In the genomic region with DNA sequence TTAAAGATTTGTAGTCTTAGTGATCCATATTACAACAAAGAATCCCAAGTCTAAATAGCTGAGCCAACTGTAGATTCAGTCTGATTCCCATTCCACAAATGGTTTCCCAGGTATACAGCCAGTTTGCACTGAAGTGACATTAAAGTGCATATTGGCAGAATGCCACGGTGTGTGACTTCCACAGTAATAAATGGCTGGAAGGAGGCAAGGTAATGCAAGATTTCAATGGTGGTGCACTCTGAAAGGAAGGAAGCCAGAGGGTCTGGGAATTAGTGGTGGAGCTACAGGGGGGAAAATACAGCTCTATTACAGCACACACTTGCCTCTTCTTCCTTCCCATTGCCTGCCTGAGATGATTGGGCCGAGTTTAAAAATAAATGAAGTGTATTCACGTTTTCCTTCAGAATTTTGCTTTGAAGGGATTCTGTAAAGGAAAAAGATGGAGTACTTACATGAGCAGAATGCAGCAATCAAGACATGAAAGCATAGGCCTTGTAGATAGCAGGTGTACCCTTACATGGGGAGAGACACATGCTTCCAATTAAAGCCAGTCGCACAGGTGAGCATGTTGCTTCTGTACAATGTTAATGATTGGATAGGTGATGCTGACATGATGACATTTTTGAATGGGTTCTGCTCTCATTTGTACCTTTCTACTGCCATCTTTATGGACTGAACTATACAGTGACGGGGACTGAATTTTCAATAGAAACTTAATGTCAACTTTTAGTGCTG, we compare ENCODE assay signal across 16 mouse cellular contexts.
DNase-seq lines count a peak whose midpoint lies in the region; ATAC-seq and TF ChIP-seq lines count a peak whose summit lies in the region.
"Had no signal": no experiment of that assay in that cellular context is flagged by ENCODE, and none has a peak within 500 bp of the region (broad histone marks: within the 10 kb centered on the region; RNA-seq: fewer than 3 reads in every experiment).

No protein-coding gene starts in this region.

- no peaks in the 10 kb centered on the region for H3K9me3 ChIP-seq in forebrain, embryonic 14.5 days (replicated peaks; ENCODE audit: control insufficient read depth, low read length)
- no peaks in the 10 kb centered on the region for H3K9me3 ChIP-seq in forebrain, embryonic 15.5 days
- no peaks in the 10 kb centered on the region for H3K9me3 ChIP-seq in hindbrain, embryonic 16.5 days (ENCODE audit: control insufficient read depth, low read length)
- H3K9me3 ChIP-seq in hindbrain, embryonic 14.5 days (ENCODE audit: control insufficient read depth, low read length): no peaks in the 10 kb centered on the region
- no peaks in the 10 kb centered on the region for H3K9me3 ChIP-seq in lung, embryonic 16.5 days (ENCODE audit: control insufficient read depth, low read length)
- no peaks in the 10 kb centered on the region for H3K9me3 ChIP-seq in midbrain, postnatal 0 days (ENCODE audit: low read length)
- H3K9me3 ChIP-seq: embryonic facial prominence, embryonic 15.5 days; forebrain, embryonic 12.5 days; liver, embryonic 15.5 days had no signal

- no peak for ATAC-seq in forebrain, embryonic 14.5 days
- no peak for ATAC-seq in forebrain, embryonic 15.5 days (replicated peaks)
- 0 out of 2 replicates have a peak, but pooled peaks have one; percentile 38 for ATAC-seq in hindbrain, embryonic 16.5 days
- no peak for ATAC-seq in hindbrain, embryonic 14.5 days (ENCODE audit: low FRiP score)
- peak; percentile 45; the same call in 1 of the 2 replicates for ATAC-seq in lung, embryonic 16.5 days (ENCODE audit: low read depth)
- no peak for ATAC-seq in midbrain, postnatal 0 days (ENCODE audit: low FRiP score)

- no peaks in the 10 kb centered on the region for H3K36me3 ChIP-seq in forebrain, embryonic 14.5 days (ENCODE audit: control insufficient read depth, insufficient read depth, low read length)
- H3K36me3 ChIP-seq in forebrain, embryonic 15.5 days: no peaks in the 10 kb centered on the region
- H3K36me3 ChIP-seq in hindbrain, embryonic 16.5 days (ENCODE audit: control insufficient read depth, insufficient read depth, low read length): no peaks in the 10 kb centered on the region
- H3K36me3 ChIP-seq in hindbrain, embryonic 14.5 days (replicated peaks; ENCODE audit: control insufficient read depth, insufficient read depth): no peaks in the 10 kb centered on the region
- no peaks in the 10 kb centered on the region for H3K36me3 ChIP-seq in lung, embryonic 16.5 days (ENCODE audit: control insufficient read depth, insufficient read depth, low read length)
- no peaks in the 10 kb centered on the region for H3K36me3 ChIP-seq in midbrain, postnatal 0 days (ENCODE audit: insufficient read depth, low read length)
- H3K36me3 ChIP-seq: embryonic facial prominence, embryonic 15.5 days; forebrain, embryonic 12.5 days; liver, embryonic 15.5 days had no signal

- TF ChIP-seq CTCF in midbrain, postnatal 0 days (IDR thresholded peaks at IDR 0.05): no peak

- WGBS in forebrain, embryonic 14.5 days: 82% methylated on average over 5 of the region's 5 CpGs
- 83% methylated on average over 5 of the region's 5 CpGs for whole genome bisulfite sequencing in forebrain, embryonic 15.5 days
- WGBS in hindbrain, embryonic 16.5 days: 82% methylated on average over 5 of the region's 5 CpGs
- WGBS in hindbrain, embryonic 14.5 days: 79% methylated on average over 5 of the region's 5 CpGs
- WGBS in lung, embryonic 16.5 days: 49% methylated on average over 5 of the region's 5 CpGs
- 67% methylated on average over 5 of the region's 5 CpGs for WGBS in midbrain, postnatal 0 days

- H3K4me2 ChIP-seq in forebrain, embryonic 14.5 days (ENCODE audit: low read length): no peak overlapping the region
- H3K4me2 ChIP-seq in forebrain, embryonic 15.5 days (replicated peaks): no peak overlapping the region
- no peak overlapping the region for H3K4me2 ChIP-seq in hindbrain, embryonic 16.5 days (ENCODE audit: low read length)
- H3K4me2 ChIP-seq in hindbrain, embryonic 14.5 days (replicated peaks): no peak overlapping the region
- no peak overlapping the region for H3K4me2 ChIP-seq in lung, embryonic 16.5 days (ENCODE audit: low read depth, low read length)
- H3K4me2 ChIP-seq in midbrain, postnatal 0 days (ENCODE audit: low read depth, low read length, poor library complexity, severe bottlenecking): no peak overlapping the region
- H3K4me2 ChIP-seq: embryonic facial prominence, embryonic 15.5 days; forebrain, embryonic 12.5 days; liver, embryonic 15.5 days had no signal

- H3K4me3 ChIP-seq in forebrain, embryonic 14.5 days (ENCODE audit: low read depth, low read length): no peak overlapping the region
- H3K4me3 ChIP-seq in forebrain, embryonic 15.5 days: no peak overlapping the region
- H3K4me3 ChIP-seq in hindbrain, embryonic 16.5 days (ENCODE audit: low read length): no peak overlapping the region
- no peak overlapping the region for H3K4me3 ChIP-seq in hindbrain, embryonic 14.5 days (replicated peaks; ENCODE audit: low read length)
- H3K4me3 ChIP-seq in lung, embryonic 16.5 days (ENCODE audit: low read length): no peak overlapping the region
- no peak overlapping the region for H3K4me3 ChIP-seq in midbrain, postnatal 0 days (ENCODE audit: low read depth, low read length)
- H3K4me3 ChIP-seq: embryonic facial prominence, embryonic 15.5 days; forebrain, embryonic 12.5 days; gastrocnemius, adult 2 months; heart, adult 2 months; liver, embryonic 15.5 days had no signal

- peak; percentile 30 for DNase-seq in forebrain, embryonic 14.5 days (ENCODE audit: low spot score)
- DNase-seq in hindbrain, embryonic 14.5 days (ENCODE audit: low spot score): no peak
- no peak for DNase-seq in lung, postnatal 4 days
- DNase-seq in midbrain, postnatal 0 days (ENCODE audit: low spot score): peak; percentile 28
- no peak for DNase-seq in frontal cortex, adult 2 months (ENCODE audit: extremely low spot score in 1 of 2, low spot score in 1 of 2)
- DNase-seq: cerebellum, postnatal 14 days; embryo, embryonic 11 days; gastrocnemius, adult 2 months; thymus, postnatal 25 days had no signal

- no peak overlapping the region for H3K27ac ChIP-seq in forebrain, embryonic 14.5 days (ENCODE audit: low read depth, low read length)
- no peak overlapping the region for H3K27ac ChIP-seq in forebrain, embryonic 15.5 days (replicated peaks)
- no peak overlapping the region for H3K27ac ChIP-seq in hindbrain, embryonic 16.5 days (ENCODE audit: low read depth, low read length)
- no peak overlapping the region for H3K27ac ChIP-seq in hindbrain, embryonic 14.5 days
- H3K27ac ChIP-seq in lung, embryonic 16.5 days (ENCODE audit: low read length): no peak overlapping the region
- H3K27ac ChIP-seq in midbrain, postnatal 0 days (ENCODE audit: low read depth, low read length): no peak overlapping the region
- H3K27ac ChIP-seq: embryonic facial prominence, embryonic 15.5 days; forebrain, embryonic 12.5 days; gastrocnemius, adult 2 months; heart, adult 2 months; liver, embryonic 15.5 days had no signal

- no peaks in the 10 kb centered on the region for H3K4me1 ChIP-seq in forebrain, embryonic 14.5 days (ENCODE audit: control insufficient read depth, insufficient read depth, low read length)
- no peaks in the 10 kb centered on the region; the same call in 1 of the 2 replicates for H3K4me1 ChIP-seq in forebrain, embryonic 15.5 days
- peaks cover 5% of the 10 kb centered on the region; the same call in 1 of the 2 replicates for H3K4me1 ChIP-seq in hindbrain, embryonic 16.5 days (ENCODE audit: control insufficient read depth, insufficient read depth, low read depth, low read length)
- H3K4me1 ChIP-seq in hindbrain, embryonic 14.5 days (replicated peaks; ENCODE audit: control insufficient read depth, insufficient read depth, low read length): peaks cover 12% of the 10 kb centered on the region
- peaks cover 6% of the 10 kb centered on the region; the same call in 1 of the 2 replicates for H3K4me1 ChIP-seq in lung, embryonic 16.5 days (replicated peaks; ENCODE audit: control insufficient read depth, insufficient read depth, low read length)
- H3K4me1 ChIP-seq in midbrain, postnatal 0 days (ENCODE audit: insufficient read depth, low read length): no peaks in the 10 kb centered on the region
- H3K4me1 ChIP-seq: embryonic facial prominence, embryonic 15.5 days; forebrain, embryonic 12.5 days; liver, embryonic 15.5 days had no signal

- no peak overlapping the region for H3K9ac ChIP-seq in forebrain, embryonic 14.5 days (ENCODE audit: low read length)
- H3K9ac ChIP-seq in forebrain, embryonic 15.5 days (replicated peaks): no peak overlapping the region
- H3K9ac ChIP-seq in hindbrain, embryonic 16.5 days (ENCODE audit: low read depth, low read length): no peak overlapping the region
- H3K9ac ChIP-seq in hindbrain, embryonic 14.5 days: no peak overlapping the region
- H3K9ac ChIP-seq in lung, embryonic 16.5 days (ENCODE audit: low read length): no peak overlapping the region
- H3K9ac ChIP-seq in midbrain, postnatal 0 days (replicated peaks; ENCODE audit: low read length, poor library complexity, severe bottlenecking): no peak overlapping the region
- H3K9ac ChIP-seq: embryonic facial prominence, embryonic 15.5 days; forebrain, embryonic 12.5 days; liver, embryonic 15.5 days had no signal

- H3K27me3 ChIP-seq in forebrain, embryonic 14.5 days (replicated peaks; ENCODE audit: control insufficient read depth, insufficient read depth, low read length): no peaks in the 10 kb centered on the region
- no peaks in the 10 kb centered on the region for H3K27me3 ChIP-seq in forebrain, embryonic 15.5 days
- no peaks in the 10 kb centered on the region for H3K27me3 ChIP-seq in hindbrain, embryonic 16.5 days (replicated peaks; ENCODE audit: control insufficient read depth, insufficient read depth, low read length)
- no peaks in the 10 kb centered on the region for H3K27me3 ChIP-seq in hindbrain, embryonic 14.5 days (ENCODE audit: control insufficient read depth, insufficient read depth, low read length)
- no peaks in the 10 kb centered on the region for H3K27me3 ChIP-seq in lung, embryonic 16.5 days (ENCODE audit: control insufficient read depth, insufficient read depth, low read depth, low read length)
- H3K27me3 ChIP-seq in midbrain, postnatal 0 days (ENCODE audit: insufficient read depth, low read length): no peaks in the 10 kb centered on the region
- H3K27me3 ChIP-seq: embryonic facial prominence, embryonic 15.5 days; forebrain, embryonic 12.5 days; liver, embryonic 15.5 days had no signal

Comparison
In these comparisons a context has a peak if more than half of its experiments do, and no peak if none do; other contexts are left out.
1. ATAC-seq: peak in hindbrain, embryonic 16.5 days (single experiment) and lung, embryonic 16.5 days (single experiment); none in forebrain, embryonic 14.5 days (single experiment), forebrain, embryonic 15.5 days (single experiment), hindbrain, embryonic 14.5 days (single experiment) and midbrain, postnatal 0 days (single experiment).
2. DNase-seq: peak in forebrain, embryonic 14.5 days (single experiment) and midbrain, postnatal 0 days (single experiment); none in hindbrain, embryonic 14.5 days (single experiment), lung, postnatal 4 days (0 of 2) and frontal cortex, adult 2 months (0 of 2).